Mouse (Mus musculus) neural tube, embryonic 11.5 days (tissue): ENCODE data around the gene Lrp4. TPM values are rescaled to one million over a fixed set of nuclear protein-coding genes. Genes with fewer than 3 reads are reported as not detected.
A peak's percentile ranks its signal among the peaks of the same experiment; 100 is the strongest.
"Not testable (repeated sequence)": the region's sequence is repeated elsewhere in the genome, so short reads cannot be mapped to it uniquely, and the experiment has no call there.

Experiments used
- ATAC-seq: fragments of 200-750 bp; cut with Nextera tagmentation; 2 replicates; pipeline ENCODE4 v1.8.0; 2017; ENCODE audit warnings: moderate number of reproducible peaks, mild to moderate bottlenecking, moderate TSS enrichment, moderate library complexity; ENCODE audit not compliant: insufficient read depth, low FRiP score, low TSS enrichment
- DNase-seq: peaks from one replicate; pipeline ENCODE4 v3.0.0-alpha.2; 2015; ENCODE audit warnings: low spot score
- H3K27ac ChIP-seq: fragments of 300-500 bp; sonication (generic); 2 replicates; pipeline ENCODE4 v1.5.1; 2014; ENCODE audit warnings: low read depth, mild to moderate bottlenecking, low read length
- H3K27me3 ChIP-seq: fragments of 300-500 bp; sonication (generic); 2 replicates; pipeline ENCODE4 v1.6.1; 2014; ENCODE audit warnings: mild to moderate bottlenecking, low read length, mixed read lengths; ENCODE audit not compliant: control insufficient read depth, insufficient read depth
- H3K36me3 ChIP-seq: fragments of 300-500 bp; sonication (generic); 2 replicates; pipeline ENCODE4 v1.6.1; 2014; ENCODE audit warnings: mild to moderate bottlenecking, low read length, moderate library complexity, mixed read lengths; ENCODE audit not compliant: control insufficient read depth, insufficient read depth
- H3K4me1 ChIP-seq: fragments of 300-500 bp; sonication (generic); 2 replicates; pipeline ENCODE4 v1.6.1; 2014; ENCODE audit warnings: low read length, mixed read lengths; ENCODE audit not compliant: control insufficient read depth, insufficient read depth
- H3K4me2 ChIP-seq: fragments of 300-500 bp; sonication (generic); 2 replicates; pipeline ENCODE4 v1.6.1; 2014; ENCODE audit warnings: low read depth, mild to moderate bottlenecking, moderate library complexity
- H3K4me3 ChIP-seq: fragments of 300-500 bp; sonication (generic); 2 replicates; pipeline ENCODE4 v1.5.1; 2014; ENCODE audit warnings: low read depth, low read length
- H3K9ac ChIP-seq: fragments of 300-500 bp; sonication (generic); 2 replicates; pipeline ENCODE4 v1.6.1; 2014; ENCODE audit warnings: mild to moderate bottlenecking, low read length
- H3K9me3 ChIP-seq: fragments of 300-500 bp; sonication (generic); 2 replicates; pipeline ENCODE4 v1.6.1; 2016; ENCODE audit warnings: low read length; ENCODE audit not compliant: control insufficient read depth
- WGBS: fragments of 180-500 bp; shearing (Covaris S2); extraction: QIAGEN DNeasy Blood & Tissue Kit; methylation state at CpG from one replicate; pipeline ENCODE4 v1.1.7; 2014; 5-methylcytosine and 5-hydroxymethylcytosine counted together
- polyA plus RNA-seq: library from polyadenylated mRNA; unstranded; fragments of >200 nt; fragmentation: Nextera tagmentation; extraction: Ambion mirVana; gene quantifications from 2 replicates; pipeline ENCODE4 v1.2.1, GENCODE M21; 2014

The Lrp4 gene
- polyA plus RNA-seq, 1 experiment from 2014 or later = 5.8 TPM

DNA sequence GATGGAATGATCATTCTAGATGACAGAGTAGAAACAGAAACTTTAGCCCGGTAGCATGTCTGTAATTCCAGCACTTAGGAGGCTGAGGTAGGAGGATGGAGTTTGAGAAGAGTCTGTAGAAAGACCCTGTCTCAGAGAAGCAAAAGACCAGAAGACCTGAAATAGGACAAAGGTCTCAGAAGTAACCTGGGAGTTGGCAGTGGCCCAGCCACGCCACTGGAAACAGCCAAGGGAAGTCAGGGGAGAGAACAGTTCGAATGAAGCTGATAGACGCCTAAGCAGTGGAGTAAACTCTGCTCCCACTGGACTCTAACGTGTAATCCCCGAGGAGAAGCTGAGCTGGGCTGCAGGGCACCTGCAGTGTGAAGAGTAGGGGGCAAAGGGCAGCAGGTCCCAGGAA, 27.9 kb downstream of the Lrp4 start:
- Histone ChIP-seq H3K4me3 (no peak overlapping the region), H3K9ac (no peak overlapping the region), H3K4me2 (no peak overlapping the region), H3K27me3 (no peaks in the 10 kb centered on the region), H3K36me3 (peaks cover 11% of the 10 kb centered on the region), H3K27ac (no peak overlapping the region), H3K4me1 (no peaks in the 10 kb centered on the region), H3K9me3 (no peaks in the 10 kb centered on the region)
- 89% methylated on average over 6 of the region's 6 CpGs for WGBS
- ATAC-seq = no peak
- no peak for DNase-seq

DNA sequence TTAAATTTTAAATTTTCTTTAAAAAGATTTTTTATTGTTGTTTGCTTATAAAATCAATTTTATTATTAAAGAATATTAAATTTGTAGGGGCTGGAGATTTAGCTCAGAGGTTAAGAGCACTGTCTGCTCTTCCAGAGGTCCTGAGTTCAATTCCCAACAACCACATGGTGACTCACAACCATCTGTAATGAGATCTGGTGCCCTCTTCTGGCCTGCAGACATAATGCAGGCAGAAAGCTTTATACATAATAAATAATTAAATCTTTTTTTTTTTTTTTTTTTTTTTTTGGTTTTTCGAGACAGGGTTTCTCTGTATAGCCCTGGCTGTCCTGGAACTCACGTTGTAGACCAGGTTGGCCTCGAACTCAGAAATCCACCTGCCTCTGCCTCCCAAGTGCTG, 30.0 kb downstream of the Lrp4 start:
- WGBS = 90% methylated on average over 1 of the region's 3 CpGs
- not testable (repeated sequence) for H3K27ac ChIP-seq, H3K27me3 ChIP-seq, ATAC-seq, H3K9me3 ChIP-seq, H3K4me1 ChIP-seq, H3K9ac ChIP-seq, H3K4me3 ChIP-seq, DNase-seq, H3K4me2 ChIP-seq
- peaks cover 12% of the 10 kb centered on the region for H3K36me3 ChIP-seq

DNA sequence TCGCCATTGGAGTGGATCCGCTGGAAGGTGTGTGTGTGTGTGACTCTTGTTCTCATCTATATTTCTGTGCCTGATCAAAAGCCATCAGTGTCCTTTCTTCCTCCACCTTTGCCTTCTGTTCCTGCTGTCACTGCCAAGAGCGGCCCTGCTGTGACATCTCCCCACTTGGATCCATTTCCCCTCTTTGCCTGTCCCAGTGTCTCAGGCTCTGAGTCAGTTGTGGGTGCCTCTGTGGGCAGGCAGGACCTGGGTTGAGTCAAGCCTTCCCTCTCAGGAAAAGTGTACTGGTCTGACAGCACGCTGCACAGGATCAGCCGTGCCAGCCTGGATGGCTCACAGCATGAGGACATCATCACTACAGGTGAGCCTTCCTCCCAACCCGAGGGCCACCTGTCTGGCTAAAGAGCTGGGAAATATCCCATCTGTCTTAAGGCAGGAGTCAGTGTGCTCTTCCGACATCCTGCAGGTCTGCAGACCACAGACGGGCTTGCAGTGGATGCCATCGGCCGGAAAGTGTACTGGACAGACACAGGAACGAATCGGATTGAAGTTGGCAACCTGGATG, 34.8 kb downstream of the Lrp4 start:
- no peak overlapping the region; the same call in 1 of the 2 replicates for H3K9ac ChIP-seq
- no peak overlapping the region for H3K4me2 ChIP-seq
- H3K27me3 ChIP-seq = no peaks in the 10 kb centered on the region
- ATAC-seq = no peak
- H3K9me3 ChIP-seq = no peaks in the 10 kb centered on the region
- 95% methylated on average over 12 of the region's 12 CpGs for WGBS
- peaks cover 21% of the 10 kb centered on the region for H3K36me3 ChIP-seq
- no peak overlapping the region for H3K27ac ChIP-seq
- no peaks in the 10 kb centered on the region for H3K4me1 ChIP-seq
- DNase-seq = no peak
- H3K4me3 ChIP-seq = no peak overlapping the region

DNA sequence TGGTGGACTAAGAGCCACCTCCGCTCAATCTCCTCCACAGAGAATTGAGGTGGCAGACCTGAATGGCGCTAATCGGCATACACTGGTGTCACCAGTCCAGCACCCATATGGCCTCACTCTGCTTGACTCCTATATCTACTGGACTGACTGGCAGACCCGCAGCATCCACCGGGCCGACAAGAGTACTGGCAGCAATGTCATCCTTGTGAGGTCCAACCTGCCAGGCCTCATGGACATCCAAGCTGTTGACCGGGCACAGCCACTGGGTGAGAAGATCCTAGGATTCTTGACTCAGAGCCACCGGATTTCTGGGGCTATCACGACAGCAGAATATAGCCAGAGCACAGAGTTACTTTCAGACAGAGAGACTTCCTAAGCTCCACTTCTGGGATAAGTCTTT, 36.7 kb downstream of the Lrp4 start:
- H3K36me3 ChIP-seq = peaks cover 19% of the 10 kb centered on the region
- 94% methylated on average over 9 of the region's 9 CpGs for WGBS
- H3K27ac ChIP-seq = no peak overlapping the region
- H3K4me1 ChIP-seq = no peaks in the 10 kb centered on the region
- no peak overlapping the region for H3K4me2 ChIP-seq
- no peaks in the 10 kb centered on the region for H3K9me3 ChIP-seq
- H3K27me3 ChIP-seq = no peaks in the 10 kb centered on the region
- DNase-seq = no peak
- H3K4me3 ChIP-seq = no peak overlapping the region
- H3K9ac ChIP-seq = no peak overlapping the region
- no peak for ATAC-seq

DNA sequence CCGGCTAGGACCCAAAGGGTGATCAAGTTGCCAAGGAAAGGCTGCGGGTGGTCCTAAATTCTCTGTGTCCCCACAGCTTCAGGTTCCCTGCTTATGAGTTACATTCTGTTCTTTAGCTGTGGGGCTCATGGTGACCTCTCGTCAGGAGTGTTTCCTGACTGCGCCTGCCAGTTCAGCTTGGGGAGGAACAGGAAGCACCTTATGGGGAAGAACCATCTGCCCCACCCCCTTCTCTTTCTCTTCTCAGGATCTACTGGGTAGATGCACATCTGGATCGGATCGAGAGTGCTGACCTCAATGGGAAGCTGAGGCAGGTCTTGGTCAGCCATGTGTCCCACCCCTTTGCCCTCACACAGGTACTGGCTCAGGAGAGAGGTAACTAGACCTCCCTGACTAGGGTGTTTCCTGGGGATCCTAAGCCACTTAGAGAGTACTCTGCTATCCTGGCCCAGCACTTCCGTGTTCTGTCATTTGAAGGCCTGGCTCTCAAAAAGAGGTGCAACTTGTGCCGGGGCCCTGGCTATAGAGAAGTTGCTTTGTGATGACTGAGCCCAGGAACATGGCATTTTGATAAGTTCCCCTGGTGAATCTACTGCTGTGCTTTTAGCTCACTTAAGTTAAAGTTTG, 40.9 kb downstream of the Lrp4 start:
- H3K9ac ChIP-seq = no peak overlapping the region
- no peaks in the 10 kb centered on the region for H3K4me1 ChIP-seq
- no peaks in the 10 kb centered on the region for H3K27me3 ChIP-seq
- no peak overlapping the region for H3K27ac ChIP-seq
- no peak overlapping the region for H3K4me2 ChIP-seq
- 91% methylated on average over 8 of the region's 8 CpGs for WGBS
- H3K36me3 ChIP-seq = peaks cover 20% of the 10 kb centered on the region
- no peak overlapping the region for H3K4me3 ChIP-seq
- H3K9me3 ChIP-seq = no peaks in the 10 kb centered on the region
- ATAC-seq (no peak), DNase-seq (no peak)

DNA sequence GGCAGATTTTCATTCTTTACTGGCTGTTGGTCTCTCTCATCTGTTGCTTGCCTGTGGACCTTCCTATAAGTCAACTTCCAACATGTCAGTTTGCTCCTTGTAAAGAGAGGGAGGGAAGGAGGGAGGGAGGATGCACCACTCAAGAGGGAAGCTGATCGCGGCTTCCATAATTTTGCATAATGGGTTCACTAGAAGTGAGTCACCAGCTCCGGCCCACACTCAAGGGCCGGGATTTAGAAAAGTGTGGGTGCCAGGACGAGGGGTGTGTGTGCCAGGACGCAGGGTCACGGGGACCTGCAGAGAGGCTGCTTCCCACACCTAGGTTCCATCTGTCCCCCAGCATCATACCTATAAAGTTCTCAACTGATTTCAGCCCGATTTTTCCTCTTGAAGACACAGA, 50.8 kb downstream of the Lrp4 start:
- H3K9me3 ChIP-seq = no peaks in the 10 kb centered on the region
- no peak for ATAC-seq
- H3K4me3 ChIP-seq = no peak overlapping the region
- no peak overlapping the region for H3K4me2 ChIP-seq
- H3K4me1 ChIP-seq = no peaks in the 10 kb centered on the region
- no peak overlapping the region for H3K9ac ChIP-seq
- H3K27me3 ChIP-seq = no peaks in the 10 kb centered on the region
- no peak for DNase-seq
- peaks cover 13% of the 10 kb centered on the region for H3K36me3 ChIP-seq
- WGBS = 97% methylated on average over 8 of the region's 8 CpGs
- H3K27ac ChIP-seq = no peak overlapping the region

DNA sequence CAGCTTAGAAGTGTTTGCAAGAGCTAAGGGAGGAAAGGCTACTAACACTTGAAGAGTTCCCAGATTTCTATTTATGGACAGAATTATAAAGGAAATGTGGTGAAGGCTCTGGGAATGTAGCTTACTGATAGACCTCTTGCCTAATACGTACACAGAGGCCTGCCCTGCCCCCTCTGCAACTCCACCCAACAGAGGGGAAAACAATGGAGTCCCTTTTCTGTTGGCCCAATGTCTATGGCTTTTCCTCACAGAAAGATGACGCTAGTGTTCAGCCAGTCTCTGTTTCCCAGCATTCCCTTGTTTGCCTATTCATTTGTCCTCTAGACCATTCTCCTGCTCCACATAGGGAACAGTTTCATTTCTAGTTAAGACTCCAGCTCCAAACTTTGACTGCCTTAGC, 59.9 kb downstream of the Lrp4 start:
- Histone ChIP-seq H3K4me1 (no peaks in the 10 kb centered on the region), H3K27me3 (no peaks in the 10 kb centered on the region), H3K27ac (no peak overlapping the region), H3K4me2 (no peak overlapping the region), H3K36me3 (no peaks in the 10 kb centered on the region; the same call in 1 of the 2 replicates), H3K4me3 (no peak overlapping the region), H3K9ac (no peak overlapping the region), H3K9me3 (no peaks in the 10 kb centered on the region)
- peak; percentile 41 for DNase-seq
- no peak; the same call in 1 of the 2 replicates for ATAC-seq
- WGBS = 15% methylated on average over 2 of the region's 2 CpGs

DNA sequence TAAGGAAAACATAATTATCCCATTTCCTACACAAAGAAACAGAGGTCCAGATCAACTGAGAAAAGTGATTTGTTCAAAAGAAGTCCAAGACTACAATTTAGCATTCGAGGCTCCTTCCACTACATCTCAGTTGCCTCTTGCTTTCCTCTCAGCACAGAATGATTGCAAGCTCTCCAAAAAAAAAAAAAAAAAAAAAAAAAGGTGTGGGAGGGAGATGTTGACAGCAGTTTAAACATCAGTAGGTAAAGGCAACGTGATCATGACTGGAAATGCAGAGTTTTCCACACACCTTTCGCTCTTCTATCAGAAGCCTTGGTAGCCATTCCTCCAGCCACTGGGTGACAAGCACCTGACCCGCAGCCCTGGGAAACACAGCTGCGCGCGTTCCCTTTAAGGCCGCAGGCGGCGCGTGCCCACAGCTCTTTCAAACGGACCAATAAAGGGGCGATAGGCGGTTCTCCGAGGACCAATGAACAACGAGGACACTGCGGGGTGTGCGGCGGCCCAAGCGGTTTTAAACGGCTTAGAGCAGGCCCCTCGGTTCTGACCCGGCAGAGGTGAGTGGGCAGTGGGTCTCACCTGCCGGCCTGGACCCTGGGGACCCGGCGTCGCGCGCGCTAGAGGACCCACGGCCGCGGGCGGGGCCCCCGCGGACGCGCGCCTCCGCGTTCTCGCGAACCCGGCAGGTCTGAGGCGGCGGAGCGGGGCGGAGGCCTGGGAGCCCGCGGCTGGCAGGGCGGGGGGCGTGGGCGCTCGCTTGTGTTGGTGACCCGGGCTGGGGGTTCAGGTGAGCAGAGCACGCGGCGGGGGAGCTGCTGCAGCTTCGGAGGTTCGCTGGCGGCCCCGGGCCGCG, 69.2 kb downstream of the Lrp4 start, which contains the start of gene Ckap5:
Gene Ckap5 (plus strand): TSS at position 469 of the 853 bp plus-strand sequence.
- Histone ChIP-seq H3K4me1 (no peaks in the 10 kb centered on the region), H3K27ac (peak within 1 kb of the TSS; percentile 77), H3K4me2 (peak within 1 kb of the TSS; percentile 47), H3K9ac (peak within 1 kb of the TSS; percentile 96), H3K9me3 (no peaks in the 10 kb centered on the region), H3K36me3 (peaks cover 3% of the 10 kb centered on the region; the same call in 1 of the 2 replicates), H3K4me3 (peak within 1 kb of the TSS; percentile 98), H3K27me3 (no peaks in the 10 kb centered on the region)
- 1% methylated on average over 60 of the region's 64 CpGs for WGBS
- peak; percentile 99 for ATAC-seq
- DNase-seq = peak; percentile 93
